Mouse (Mus musculus): Measurements from ENCODE around the gene Olfr1441.

The Olfr1441 gene

GRCm38 (mm10) chr19:12417361-12417760 is at the start of gene Olfr1441:
Gene Olfr1441, plus strand, starts transcription at chr19:12417433.
- no peak for DNase-seq (ENCODE audit: low spot score)

GRCm38 (mm10) chr19:12373004-12373403 is 44.2 kb upstream of the Olfr1441 start:
- no peak for DNase-seq (ENCODE audit: low spot score)

GRCm38 (mm10) chr19:12374465-12375025 is 42.7 kb upstream of the Olfr1441 start:
- no peak for DNase-seq (ENCODE audit: low spot score)

GRCm38 (mm10) chr19:12386979-12387378 is 30.3 kb upstream of the Olfr1441 start, which contains the start of gene Olfr1440:
Gene Olfr1440, plus strand, starts transcription at chr19:12387279.
- no peak for DNase-seq (ENCODE audit: low spot score)

- DNase-seq (ENCODE audit: low spot score), result no peak
Measured at GRCm38 (mm10) chr19:12413737-12414136, 3.5 kb upstream of the Olfr1441 start.

- DNase-seq (ENCODE audit: low spot score), result no peak
Measured at GRCm38 (mm10) chr19:12418312-12418711, 1.1 kb downstream of the Olfr1441 start.

- no peak for DNase-seq (ENCODE audit: low spot score)
Measured at GRCm38 (mm10) chr19:12420555-12420954, 3.3 kb downstream of the Olfr1441 start.

GRCm38 (mm10) chr19:12421680-12422079 is 4.4 kb downstream of the Olfr1441 start:
- no peak for DNase-seq (ENCODE audit: low spot score)

- DNase-seq (ENCODE audit: low spot score), result no peak
Measured at GRCm38 (mm10) chr19:12427101-12427500, 9.9 kb downstream of the Olfr1441 start.

- no peak for DNase-seq (ENCODE audit: low spot score)
Measured at GRCm38 (mm10) chr19:12427605-12428004, 10.4 kb downstream of the Olfr1441 start, which contains the start of gene Pfpl. Gene Pfpl, plus strand, starts transcription at chr19:12427905.

GRCm38 (mm10) chr19:12433033-12433432 is 15.8 kb downstream of the Olfr1441 start:
- peak; percentile 19 for DNase-seq (ENCODE audit: low spot score)

- DNase-seq (ENCODE audit: low spot score), result no peak
Measured at GRCm38 (mm10) chr19:12435011-12435416, 17.8 kb downstream of the Olfr1441 start.

GRCm38 (mm10) chr19:12435750-12436524 is 18.7 kb downstream of the Olfr1441 start:
- no peak for DNase-seq (ENCODE audit: low spot score)

GRCm38 (mm10) chr19:12439581-12439980 is 22.3 kb downstream of the Olfr1441 start:
- DNase-seq (ENCODE audit: low spot score), result no peak

- DNase-seq (ENCODE audit: low spot score), result no peak
Measured at GRCm38 (mm10) chr19:12440103-12440725, 23.0 kb downstream of the Olfr1441 start.

- DNase-seq (ENCODE audit: low spot score), result peak; percentile 56
Measured at GRCm38 (mm10) chr19:12442560-12442959, 25.3 kb downstream of the Olfr1441 start.

GRCm38 (mm10) chr19:12445014-12445413 is 27.8 kb downstream of the Olfr1441 start:
- no peak for DNase-seq (ENCODE audit: low spot score)

- no peak for DNase-seq (ENCODE audit: low spot score)
Measured at GRCm38 (mm10) chr19:12457401-12458066, 40.3 kb downstream of the Olfr1441 start.

GRCm38 (mm10) chr19:12459516-12459915 is 42.3 kb downstream of the Olfr1441 start:
- no peak for DNase-seq (ENCODE audit: low spot score)

- no peak for DNase-seq (ENCODE audit: low spot score)
Measured at GRCm38 (mm10) chr19:12460282-12461249, 43.3 kb downstream of the Olfr1441 start, which contains the start of gene Mpeg1. Gene Mpeg1, plus strand, starts transcription at chr19:12460779.

Measured in testis, postnatal 14 days (tissue).